Mouse (Mus musculus): ENCODE data around the gene Vac14. TPM values are rescaled to one million over a fixed set of nuclear protein-coding genes. Genes with fewer than 3 reads are reported as not detected.

Gene Vac14
- polyA plus RNA-seq, 1 experiment from 2014 or later, result 24.1 TPM

- Histone ChIP-seq H3K4me3 (no peak overlapping the region), H3K27ac (ENCODE audit: poor library complexity, severe bottlenecking) (no peak overlapping the region), H3K4me2 (no peak overlapping the region), H3K9me3 (replicated peaks) (no peaks in the 10 kb centered on the region), H3K9ac (no peak overlapping the region), H3K36me3 (no peaks in the 10 kb centered on the region), H3K27me3 (replicated peaks) (no peaks in the 10 kb centered on the region; the same call in 1 of the 2 replicates), H3K4me1 (replicated peaks) (peaks cover 8% of the 10 kb centered on the region; the same call in 1 of the 2 replicates)
- no peak for ATAC-seq (ENCODE audit: insufficient number of reproducible peaks, low FRiP score)
- WGBS, result 58% methylated on average over 10 of the region's 10 CpGs
Observed at GRCm38 (mm10) chr8:110749500-110750170, 131.2 kb downstream of the Vac14 start.

- Histone ChIP-seq H3K27ac (ENCODE audit: poor library complexity, severe bottlenecking) (no peak overlapping the region), H3K9me3 (replicated peaks) (no peaks in the 10 kb centered on the region), H3K9ac (no peak overlapping the region), H3K4me3 (no peak overlapping the region), H3K4me2 (no peak overlapping the region), H3K4me1 (replicated peaks) (peaks cover 7% of the 10 kb centered on the region; the same call in 1 of the 2 replicates), H3K36me3 (no peaks in the 10 kb centered on the region), H3K27me3 (replicated peaks) (peaks cover 5% of the 10 kb centered on the region)
- 38% methylated on average over 13 of the region's 13 CpGs for WGBS
- no peak for ATAC-seq (ENCODE audit: insufficient number of reproducible peaks, low FRiP score)
Observed at GRCm38 (mm10) chr8:110750269-110750668, 131.9 kb downstream of the Vac14 start.

DNA sequence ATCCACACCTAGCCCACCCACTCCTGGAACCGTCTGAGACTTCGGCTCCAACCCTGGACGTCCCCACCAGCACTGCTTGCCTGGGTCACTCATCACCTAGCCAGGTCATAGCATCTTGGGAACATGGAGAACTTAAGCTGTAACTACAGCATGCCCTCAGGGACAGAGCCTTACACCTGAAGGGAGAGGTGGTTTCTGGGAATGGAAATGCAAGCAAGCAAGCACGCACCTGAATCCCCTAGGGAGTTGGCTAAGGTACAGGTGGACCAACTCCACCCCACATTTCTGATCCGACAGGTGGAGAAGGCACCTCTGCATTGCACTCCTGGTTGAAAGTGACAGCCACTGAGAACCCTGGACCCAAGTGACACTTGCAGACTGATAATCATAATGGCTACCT, 133.1 kb downstream of the Vac14 start:
- no peak for ATAC-seq (ENCODE audit: insufficient number of reproducible peaks, low FRiP score)
- no peak overlapping the region for H3K4me2 ChIP-seq
- H3K4me3 ChIP-seq, result no peak overlapping the region
- peaks cover 6% of the 10 kb centered on the region for H3K27me3 ChIP-seq (replicated peaks)
- peaks cover 10% of the 10 kb centered on the region; the same call in 1 of the 2 replicates for H3K4me1 ChIP-seq (replicated peaks)
- 68% methylated on average over 5 of the region's 5 CpGs for whole genome bisulfite sequencing
- H3K9ac ChIP-seq, result no peak overlapping the region
- no peak overlapping the region for H3K27ac ChIP-seq (ENCODE audit: poor library complexity, severe bottlenecking)
- H3K9me3 ChIP-seq (replicated peaks), result no peaks in the 10 kb centered on the region
- H3K36me3 ChIP-seq, result no peaks in the 10 kb centered on the region

- peak; percentile 58; the same call in 1 of the 2 replicates for ATAC-seq (ENCODE audit: insufficient number of reproducible peaks, low FRiP score)
- Histone ChIP-seq H3K36me3 (no peaks in the 10 kb centered on the region), H3K27me3 (replicated peaks) (peaks cover 6% of the 10 kb centered on the region), H3K4me2 (no peak overlapping the region), H3K9ac (no peak overlapping the region), H3K27ac (ENCODE audit: poor library complexity, severe bottlenecking) (no peak overlapping the region), H3K9me3 (replicated peaks) (no peaks in the 10 kb centered on the region), H3K4me1 (replicated peaks) (peaks cover 10% of the 10 kb centered on the region; the same call in 1 of the 2 replicates), H3K4me3 (no peak overlapping the region)
- WGBS, result 52% methylated on average over 4 of the region's 4 CpGs
Observed at GRCm38 (mm10) chr8:110754713-110755112, 136.3 kb downstream of the Vac14 start.

GRCm38 (mm10) chr8:110755511-110756170, 137.3 kb downstream of the Vac14 start:
- H3K9ac ChIP-seq, result no peak overlapping the region
- no peak for ATAC-seq (ENCODE audit: insufficient number of reproducible peaks, low FRiP score)
- 55% methylated on average over 15 of the region's 15 CpGs for WGBS

GRCm38 (mm10) chr8:110756196-110756595, 137.8 kb downstream of the Vac14 start:
- Histone ChIP-seq H3K27ac (ENCODE audit: poor library complexity, severe bottlenecking) (no peak overlapping the region), H3K4me2 (no peak overlapping the region), H3K27me3 (replicated peaks) (peaks cover 6% of the 10 kb centered on the region), H3K4me1 (replicated peaks) (peaks cover 18% of the 10 kb centered on the region), H3K36me3 (no peaks in the 10 kb centered on the region), H3K9me3 (replicated peaks) (no peaks in the 10 kb centered on the region), H3K9ac (no peak overlapping the region), H3K4me3 (no peak overlapping the region)
- 76% methylated on average over 5 of the region's 5 CpGs for WGBS
- ATAC-seq (ENCODE audit: insufficient number of reproducible peaks, low FRiP score), result no peak

More at GRCm38 (mm10) chr8:110755511-110756170, 137.3 kb downstream of the Vac14 start:
- Histone ChIP-seq H3K27me3 (replicated peaks) (peaks cover 6% of the 10 kb centered on the region), H3K9me3 (replicated peaks) (no peaks in the 10 kb centered on the region), H3K4me1 (replicated peaks) (peaks cover 15% of the 10 kb centered on the region), H3K4me2 (no peak overlapping the region), H3K27ac (ENCODE audit: poor library complexity, severe bottlenecking) (no peak overlapping the region), H3K36me3 (no peaks in the 10 kb centered on the region), H3K4me3 (no peak overlapping the region)

- Histone ChIP-seq H3K9me3 (replicated peaks) (no peaks in the 10 kb centered on the region), H3K9ac (no peak overlapping the region), H3K36me3 (no peaks in the 10 kb centered on the region), H3K4me3 (no peak overlapping the region), H3K4me1 (replicated peaks) (peaks cover 11% of the 10 kb centered on the region), H3K27me3 (replicated peaks) (no peaks in the 10 kb centered on the region), H3K27ac (ENCODE audit: poor library complexity, severe bottlenecking) (peak overlapping the region; percentile 2; the same call in 1 of the 2 replicates), H3K4me2 (no peak overlapping the region)
- 63% methylated on average over 7 of the region's 7 CpGs for WGBS
- 0 out of 2 replicates have a peak, but pooled peaks have one; percentile 16 for ATAC-seq (ENCODE audit: insufficient number of reproducible peaks, low FRiP score)
Observed at GRCm38 (mm10) chr8:110760280-110760940, 142.0 kb downstream of the Vac14 start.

GRCm38 (mm10) chr8:110761185-110761584, 142.8 kb downstream of the Vac14 start:
- H3K4me2 ChIP-seq, result no peak overlapping the region
- no peak overlapping the region for H3K9ac ChIP-seq
- peak; percentile 69; the same call in 1 of the 2 replicates for ATAC-seq (ENCODE audit: insufficient number of reproducible peaks, low FRiP score)
- H3K4me3 ChIP-seq, result no peak overlapping the region
- 35% methylated on average over 5 of the region's 5 CpGs for WGBS
- peaks cover 8% of the 10 kb centered on the region for H3K4me1 ChIP-seq (replicated peaks)
- H3K27ac ChIP-seq (ENCODE audit: poor library complexity, severe bottlenecking), result 0 out of 2 replicates have a peak overlapping the region, but pooled peaks have one; percentile 3
- no peaks in the 10 kb centered on the region for H3K9me3 ChIP-seq (replicated peaks)
- no peaks in the 10 kb centered on the region for H3K36me3 ChIP-seq
- no peaks in the 10 kb centered on the region for H3K27me3 ChIP-seq (replicated peaks)

- H3K4me3 ChIP-seq, result no peak overlapping the region
- H3K9me3 ChIP-seq (replicated peaks), result no peaks in the 10 kb centered on the region
- H3K36me3 ChIP-seq, result no peaks in the 10 kb centered on the region
- no peak overlapping the region for H3K27ac ChIP-seq (ENCODE audit: poor library complexity, severe bottlenecking)
- H3K9ac ChIP-seq, result no peak overlapping the region
- no peak overlapping the region for H3K4me2 ChIP-seq
- peaks cover 8% of the 10 kb centered on the region for H3K4me1 ChIP-seq (replicated peaks)
- no peak for ATAC-seq (ENCODE audit: insufficient number of reproducible peaks, low FRiP score)
- no peaks in the 10 kb centered on the region for H3K27me3 ChIP-seq (replicated peaks)
- WGBS, result 51% methylated on average over 6 of the region's 6 CpGs
Observed at GRCm38 (mm10) chr8:110761988-110762387, 143.6 kb downstream of the Vac14 start.

DNA sequence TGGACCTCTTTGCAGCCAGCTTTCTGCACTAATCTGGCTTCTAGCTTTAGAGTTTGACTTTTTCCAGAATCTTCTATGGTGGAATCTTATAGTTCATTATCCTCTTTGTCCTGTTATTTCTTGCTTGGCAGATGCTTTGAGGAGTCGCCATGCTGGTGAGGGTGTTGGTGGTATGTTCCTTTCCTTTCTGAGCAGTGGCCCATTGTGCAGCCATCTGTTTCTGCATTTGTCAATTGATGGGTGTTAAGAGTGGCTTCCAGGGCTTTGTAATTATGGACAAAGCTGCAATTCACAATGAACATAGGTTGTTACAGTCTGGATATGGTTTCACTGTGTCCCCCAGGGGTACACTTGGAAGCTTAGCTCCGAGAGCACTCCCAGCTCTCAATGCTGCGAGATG, 146.3 kb downstream of the Vac14 start:
- no peak for ATAC-seq (ENCODE audit: insufficient number of reproducible peaks, low FRiP score)
- Histone ChIP-seq H3K36me3 (no peaks in the 10 kb centered on the region), H3K27ac (ENCODE audit: poor library complexity, severe bottlenecking) (no peak overlapping the region), H3K9me3 (replicated peaks) (no peaks in the 10 kb centered on the region), H3K4me3 (no peak overlapping the region), H3K4me1 (replicated peaks) (peaks cover 8% of the 10 kb centered on the region), H3K4me2 (no peak overlapping the region), H3K9ac (no peak overlapping the region), H3K27me3 (replicated peaks) (no peaks in the 10 kb centered on the region)
- WGBS, result 82% methylated on average over 3 of the region's 3 CpGs

GRCm38 (mm10) chr8:110767261-110767660, 148.9 kb downstream of the Vac14 start:
- no peak overlapping the region for H3K4me2 ChIP-seq
- no peak for ATAC-seq (ENCODE audit: insufficient number of reproducible peaks, low FRiP score)
- WGBS, result 82% methylated on average over 6 of the region's 6 CpGs
- H3K36me3 ChIP-seq, result no peaks in the 10 kb centered on the region
- H3K4me1 ChIP-seq (replicated peaks), result peaks cover 4% of the 10 kb centered on the region; the same call in 1 of the 2 replicates
- no peak overlapping the region for H3K4me3 ChIP-seq
- no peak overlapping the region for H3K27ac ChIP-seq (ENCODE audit: poor library complexity, severe bottlenecking)
- H3K9me3 ChIP-seq (replicated peaks), result no peaks in the 10 kb centered on the region
- no peaks in the 10 kb centered on the region for H3K27me3 ChIP-seq (replicated peaks)
- H3K9ac ChIP-seq, result no peak overlapping the region

All from heart, embryonic 12.5 days (tissue).